Mouse (Mus musculus): ENCODE measurements around the gene 9130213A22Rik.
A peak's percentile ranks its signal among the peaks of the same experiment; 100 is the strongest.

Gene 9130213A22Rik

GRCm38 (mm10) chr11:69106842-69107241, 15.5 kb downstream of the 9130213A22Rik start:
- DNase-seq (ENCODE audit: low spot score in 2 of 2): peak; percentile 2 to 3

- DNase-seq (ENCODE audit: low spot score in 2 of 2): no peak
Observed at GRCm38 (mm10) chr11:69106299-69106698, 16.1 kb downstream of the 9130213A22Rik start.

- DNase-seq (ENCODE audit: low spot score in 2 of 2): no peak
Observed at GRCm38 (mm10) chr11:69105796-69106195, 16.6 kb downstream of the 9130213A22Rik start.

GRCm38 (mm10) chr11:69105227-69105626, 17.2 kb downstream of the 9130213A22Rik start:
- DNase-seq (ENCODE audit: low spot score in 2 of 2): no peak

- no peak for DNase-seq (ENCODE audit: low spot score in 2 of 2)
Observed at GRCm38 (mm10) chr11:69104487-69104886, 17.9 kb downstream of the 9130213A22Rik start.

GRCm38 (mm10) chr11:69103531-69104435, 18.6 kb downstream of the 9130213A22Rik start:
- DNase-seq (ENCODE audit: low spot score in 2 of 2): no peak

GRCm38 (mm10) chr11:69103121-69103520, 19.3 kb downstream of the 9130213A22Rik start:
- no peak for DNase-seq (ENCODE audit: low spot score in 2 of 2)

- DNase-seq (ENCODE audit: low spot score in 2 of 2): no peak
Observed at GRCm38 (mm10) chr11:69102403-69102725, 20.0 kb downstream of the 9130213A22Rik start.

GRCm38 (mm10) chr11:69101604-69102402, 20.6 kb downstream of the 9130213A22Rik start:
- DNase-seq (ENCODE audit: low spot score in 2 of 2): no peak

- no peak for DNase-seq (ENCODE audit: low spot score in 2 of 2)
Observed at GRCm38 (mm10) chr11:69100639-69101360, 21.6 kb downstream of the 9130213A22Rik start.

- peak; percentile 72 to 88 for DNase-seq (ENCODE audit: low spot score in 2 of 2)
Observed at GRCm38 (mm10) chr11:69099915-69100345, 22.5 kb downstream of the 9130213A22Rik start.

- no peak for DNase-seq (ENCODE audit: low spot score in 2 of 2)
Observed at GRCm38 (mm10) chr11:69099177-69099914, 23.0 kb downstream of the 9130213A22Rik start.

GRCm38 (mm10) chr11:69098762-69099091, 23.7 kb downstream of the 9130213A22Rik start:
- DNase-seq (ENCODE audit: low spot score in 2 of 2): peak; percentile 87 to 95

GRCm38 (mm10) chr11:69098039-69098761, 24.2 kb downstream of the 9130213A22Rik start:
- no peak for DNase-seq (ENCODE audit: low spot score in 2 of 2)

GRCm38 (mm10) chr11:69096987-69097900, 25.1 kb downstream of the 9130213A22Rik start:
- DNase-seq (ENCODE audit: low spot score in 2 of 2): peak; percentile 87 to 97

GRCm38 (mm10) chr11:69096360-69096986, 25.9 kb downstream of the 9130213A22Rik start:
- no peak for DNase-seq (ENCODE audit: low spot score in 2 of 2)

- DNase-seq (ENCODE audit: low spot score in 2 of 2): no peak
Observed at GRCm38 (mm10) chr11:69095511-69096231, 26.7 kb downstream of the 9130213A22Rik start.

GRCm38 (mm10) chr11:69094697-69095429, 27.5 kb downstream of the 9130213A22Rik start, which contains the start of gene Per1:
Per1 (plus strand) TSS chr11:69095217.
- DNase-seq (ENCODE audit: low spot score in 2 of 2): peak; percentile 99

Measured in frontal cortex, postnatal 25 days (tissue).